Mouse (Mus musculus): ENCODE measurements around the gene Zfp941. TPM values are rescaled to one million over a fixed set of nuclear protein-coding genes. Genes with fewer than 3 reads are reported as not detected.

Gene Zfp941
- polyA plus RNA-seq, 1 experiment from 2014 or later: 0.96 TPM

DNA sequence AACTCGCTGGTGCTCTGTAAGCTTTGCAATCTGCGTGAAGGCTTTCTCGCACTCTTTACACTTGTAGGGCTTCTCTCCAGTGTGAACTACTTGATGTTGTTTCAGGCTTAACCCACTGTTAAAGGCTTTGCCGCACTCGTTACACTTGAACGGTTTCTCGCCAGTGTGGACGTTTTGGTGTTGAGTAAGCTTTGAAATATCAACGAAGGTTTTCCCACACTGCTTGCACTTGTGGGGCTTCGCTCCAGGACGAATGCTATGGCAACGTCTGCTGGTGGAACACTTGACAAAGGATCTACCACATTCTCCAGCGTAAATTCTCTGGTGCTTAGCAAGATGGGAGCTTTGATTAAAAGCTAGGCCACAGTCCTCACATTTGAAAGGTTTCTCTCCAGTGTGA lies 10.3 kb downstream of the Zfp941 start:
- Histone ChIP-seq H3K9me3 (replicated peaks) (no peaks in the 10 kb centered on the region), H3K4me3 (no peak overlapping the region), H3K27ac (ENCODE audit: poor library complexity, severe bottlenecking) (no peak overlapping the region), H3K27me3 (replicated peaks) (no peaks in the 10 kb centered on the region), H3K4me2 (no peak overlapping the region), H3K36me3 (peaks cover 9% of the 10 kb centered on the region), H3K9ac (no peak overlapping the region), H3K4me1 (replicated peaks) (no peaks in the 10 kb centered on the region)
- no peak for ATAC-seq (ENCODE audit: insufficient number of reproducible peaks, low FRiP score)
- WGBS: 88% methylated on average over 13 of the region's 13 CpGs

DNA sequence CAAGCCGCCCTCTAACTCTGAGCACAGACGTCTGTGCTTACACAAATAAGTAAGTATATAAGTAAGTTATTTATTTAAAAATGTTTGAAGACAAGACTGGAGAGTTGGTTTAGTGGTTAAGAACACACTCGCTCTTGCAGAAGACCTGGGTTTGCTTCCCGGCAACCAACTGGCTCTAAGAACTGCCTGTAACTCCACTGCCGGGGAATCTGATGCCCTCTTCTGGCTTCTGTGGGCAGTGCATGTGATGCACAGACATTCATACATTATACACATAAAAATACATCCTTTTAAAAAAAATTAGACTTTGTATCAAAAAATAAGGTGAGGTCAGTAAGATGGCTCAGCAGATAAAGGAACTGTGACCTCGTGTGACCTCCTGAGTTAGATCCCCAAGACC lies 11.5 kb downstream of the Zfp941 start:
- no peak for ATAC-seq (ENCODE audit: insufficient number of reproducible peaks, low FRiP score)
- WGBS: 88% methylated on average over 6 of the region's 6 CpGs
- Histone ChIP-seq H3K27me3 (replicated peaks) (no peaks in the 10 kb centered on the region), H3K9ac (no peak overlapping the region), H3K4me3 (no peak overlapping the region), H3K36me3 (peaks cover 9% of the 10 kb centered on the region), H3K4me2 (no peak overlapping the region), H3K9me3 (replicated peaks) (no peaks in the 10 kb centered on the region), H3K27ac (ENCODE audit: poor library complexity, severe bottlenecking) (no peak overlapping the region), H3K4me1 (replicated peaks) (no peaks in the 10 kb centered on the region)

DNA sequence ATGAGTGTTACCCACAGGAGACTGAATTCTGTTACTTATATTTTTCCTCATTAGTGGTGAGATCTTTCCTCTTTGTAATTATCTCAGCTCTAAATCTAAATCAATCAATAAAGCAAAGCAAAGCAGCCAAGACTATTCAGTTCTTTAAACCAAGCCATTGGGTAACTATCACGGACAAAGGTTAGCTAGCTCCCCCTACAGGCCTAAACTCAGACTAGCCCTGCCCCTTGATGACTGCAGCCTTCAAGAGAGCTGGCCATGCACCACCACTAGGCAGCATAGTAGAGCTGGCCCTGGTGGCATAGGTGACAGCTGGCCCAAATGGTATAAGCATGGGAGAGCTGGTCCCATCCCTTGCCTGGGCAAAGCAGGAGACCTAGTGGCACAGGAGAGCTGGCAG lies 16.3 kb downstream of the Zfp941 start:
- no peaks in the 10 kb centered on the region for H3K36me3 ChIP-seq
- no peaks in the 10 kb centered on the region for H3K9me3 ChIP-seq (replicated peaks)
- no peak overlapping the region for H3K4me2 ChIP-seq
- no peak for ATAC-seq (ENCODE audit: insufficient number of reproducible peaks, low FRiP score)
- no peak overlapping the region for H3K27ac ChIP-seq (ENCODE audit: poor library complexity, severe bottlenecking)
- no peaks in the 10 kb centered on the region for H3K4me1 ChIP-seq (replicated peaks)
- 12% methylated on average over 1 of the region's 1 CpGs for WGBS
- H3K27me3 ChIP-seq (replicated peaks): no peaks in the 10 kb centered on the region
- no peak overlapping the region for H3K9ac ChIP-seq
- H3K4me3 ChIP-seq: no peak overlapping the region

DNA sequence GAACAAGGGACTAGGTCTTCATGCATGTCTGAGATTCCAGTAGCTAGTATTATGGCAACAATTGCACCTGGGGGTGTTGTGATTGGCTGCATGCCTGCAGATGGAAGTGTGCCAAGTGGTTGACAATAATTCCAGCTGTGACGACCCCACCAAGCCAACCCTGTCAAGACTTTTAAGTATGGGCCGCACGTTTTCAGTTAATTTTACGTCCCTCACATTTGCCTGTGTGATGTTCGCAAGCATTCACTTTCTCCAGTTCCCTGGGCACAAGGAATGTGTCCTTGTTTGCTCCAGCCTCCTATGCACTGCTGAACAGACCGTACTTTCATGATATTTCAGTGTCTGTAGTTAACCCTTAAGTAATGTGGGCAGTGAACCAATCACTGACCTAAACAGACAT lies 19.3 kb downstream of the Zfp941 start:
- Histone ChIP-seq H3K27ac (ENCODE audit: poor library complexity, severe bottlenecking) (no peak overlapping the region), H3K27me3 (replicated peaks) (no peaks in the 10 kb centered on the region), H3K4me3 (no peak overlapping the region), H3K4me2 (no peak overlapping the region), H3K36me3 (no peaks in the 10 kb centered on the region), H3K4me1 (replicated peaks) (no peaks in the 10 kb centered on the region), H3K9me3 (replicated peaks) (no peaks in the 10 kb centered on the region), H3K9ac (no peak overlapping the region)
- 72% methylated on average over 6 of the region's 6 CpGs for WGBS
- ATAC-seq (ENCODE audit: insufficient number of reproducible peaks, low FRiP score): no peak

DNA sequence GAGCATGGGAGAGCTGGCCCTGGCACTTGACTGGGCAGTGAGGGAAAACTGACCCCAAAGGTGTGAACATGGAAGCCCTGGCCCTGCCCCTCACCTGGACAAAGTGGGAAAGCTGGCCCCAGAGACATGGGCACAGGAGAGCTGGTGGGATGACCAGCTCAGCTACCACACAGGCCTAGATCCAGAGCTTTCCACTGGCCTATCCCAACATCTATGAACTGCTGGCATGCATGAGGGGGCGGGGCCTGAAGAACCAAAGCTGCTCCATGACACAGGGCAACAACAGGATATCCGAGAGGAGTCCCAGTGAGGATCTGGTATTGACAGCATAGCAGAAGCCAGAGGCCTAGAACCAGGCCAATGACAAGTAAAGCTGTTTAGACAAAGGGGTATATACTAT lies 23.8 kb downstream of the Zfp941 start:
- Histone ChIP-seq H3K9me3 (replicated peaks) (no peaks in the 10 kb centered on the region), H3K4me3 (no peak overlapping the region), H3K27me3 (replicated peaks) (no peaks in the 10 kb centered on the region), H3K4me2 (no peak overlapping the region), H3K27ac (ENCODE audit: poor library complexity, severe bottlenecking) (no peak overlapping the region), H3K36me3 (no peaks in the 10 kb centered on the region), H3K9ac (no peak overlapping the region), H3K4me1 (replicated peaks) (no peaks in the 10 kb centered on the region)
- ATAC-seq (ENCODE audit: insufficient number of reproducible peaks, low FRiP score): no peak
- 64% methylated on average over 2 of the region's 2 CpGs for WGBS

DNA sequence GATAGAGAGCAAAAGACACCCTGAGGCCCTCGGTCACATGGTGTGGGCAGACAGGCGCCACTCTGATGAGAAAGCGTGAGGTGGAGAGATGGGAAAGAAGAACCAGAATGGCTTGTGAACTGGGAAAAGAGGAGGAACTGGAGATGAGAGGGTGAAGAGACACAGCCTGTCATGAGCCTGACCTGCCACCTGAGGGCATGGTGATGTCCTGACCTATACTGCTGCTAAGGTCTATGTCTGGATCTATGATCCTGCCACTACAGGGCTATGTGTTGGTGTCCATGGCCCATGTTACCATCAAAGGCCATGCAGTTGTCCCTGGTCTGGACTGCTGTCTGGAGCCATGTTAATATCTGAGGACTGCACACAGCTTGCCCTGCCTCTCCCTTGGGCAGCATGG lies 24.4 kb downstream of the Zfp941 start:
- no peak overlapping the region for H3K27ac ChIP-seq (ENCODE audit: poor library complexity, severe bottlenecking)
- H3K27me3 ChIP-seq (replicated peaks): no peaks in the 10 kb centered on the region
- no peak overlapping the region for H3K9ac ChIP-seq
- no peaks in the 10 kb centered on the region for H3K4me1 ChIP-seq (replicated peaks)
- no peaks in the 10 kb centered on the region for H3K9me3 ChIP-seq (replicated peaks)
- H3K36me3 ChIP-seq: no peaks in the 10 kb centered on the region
- H3K4me3 ChIP-seq: no peak overlapping the region
- H3K4me2 ChIP-seq: no peak overlapping the region
- 72% methylated on average over 3 of the region's 3 CpGs for WGBS
- no peak for ATAC-seq (ENCODE audit: insufficient number of reproducible peaks, low FRiP score)

DNA sequence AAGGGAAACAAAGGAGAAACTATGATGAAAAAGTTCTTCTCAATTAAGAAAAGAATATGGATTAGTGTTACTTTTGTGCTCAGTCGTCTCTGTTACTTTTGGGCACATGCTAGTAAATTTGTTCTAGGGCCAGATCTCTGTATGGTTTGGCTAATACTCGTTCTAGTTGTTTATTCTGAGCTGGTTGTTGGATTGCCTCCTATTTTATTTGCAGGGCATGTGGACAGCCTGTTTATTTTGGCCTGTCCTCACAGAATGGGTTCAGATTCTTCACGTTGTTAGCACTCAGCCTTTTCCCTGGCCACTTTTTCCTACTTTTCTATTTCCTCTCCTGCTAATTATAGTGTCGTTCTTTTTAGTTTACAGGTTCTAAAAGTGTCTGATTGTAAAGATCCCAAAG lies 28.4 kb downstream of the Zfp941 start:
- no peaks in the 10 kb centered on the region for H3K36me3 ChIP-seq
- ATAC-seq (ENCODE audit: insufficient number of reproducible peaks, low FRiP score): no peak

DNA sequence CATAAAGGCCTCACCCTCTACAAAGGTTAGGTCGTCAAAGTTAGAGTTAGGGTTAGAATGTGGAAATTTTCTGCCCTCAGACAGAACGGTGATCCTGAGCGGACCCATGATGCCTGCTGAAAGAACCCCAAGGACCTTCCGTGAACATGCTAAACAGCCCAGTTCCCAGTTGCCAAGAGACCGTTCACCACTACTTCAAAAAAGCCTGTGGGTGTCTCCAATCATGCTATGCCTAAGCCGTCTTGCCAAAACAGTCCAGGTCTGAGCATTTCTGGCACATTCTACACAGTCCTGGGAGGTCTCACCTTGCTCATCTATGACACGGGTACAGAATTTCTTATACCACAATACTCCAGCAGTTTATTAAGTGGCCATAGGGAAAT lies 33.9 kb downstream of the Zfp941 start:
- 81% methylated on average over 7 of the region's 7 CpGs for WGBS
- no peaks in the 10 kb centered on the region for H3K4me1 ChIP-seq (replicated peaks)
- no peak overlapping the region for H3K27ac ChIP-seq (ENCODE audit: poor library complexity, severe bottlenecking)
- no peaks in the 10 kb centered on the region; the same call in 1 of the 2 replicates for H3K9me3 ChIP-seq (replicated peaks)
- H3K4me2 ChIP-seq: no peak overlapping the region
- H3K36me3 ChIP-seq: no peaks in the 10 kb centered on the region
- H3K4me3 ChIP-seq: no peak overlapping the region
- no peaks in the 10 kb centered on the region for H3K27me3 ChIP-seq (replicated peaks)
- H3K9ac ChIP-seq: no peak overlapping the region
- no peak for ATAC-seq (ENCODE audit: insufficient number of reproducible peaks, low FRiP score)

More for the DNA sequence above, 28.4 kb downstream of the Zfp941 start:
- no peak overlapping the region for H3K9ac ChIP-seq
- no peak overlapping the region for H3K4me2 ChIP-seq
- no peaks in the 10 kb centered on the region for H3K27me3 ChIP-seq (replicated peaks)
- whole genome bisulfite sequencing: 60% methylated on average over 4 of the region's 4 CpGs
- no peak overlapping the region for H3K27ac ChIP-seq (ENCODE audit: poor library complexity, severe bottlenecking)
- no peaks in the 10 kb centered on the region for H3K4me1 ChIP-seq (replicated peaks)
- no peak overlapping the region for H3K4me3 ChIP-seq
- no peaks in the 10 kb centered on the region; the same call in 1 of the 2 replicates for H3K9me3 ChIP-seq (replicated peaks)

DNA sequence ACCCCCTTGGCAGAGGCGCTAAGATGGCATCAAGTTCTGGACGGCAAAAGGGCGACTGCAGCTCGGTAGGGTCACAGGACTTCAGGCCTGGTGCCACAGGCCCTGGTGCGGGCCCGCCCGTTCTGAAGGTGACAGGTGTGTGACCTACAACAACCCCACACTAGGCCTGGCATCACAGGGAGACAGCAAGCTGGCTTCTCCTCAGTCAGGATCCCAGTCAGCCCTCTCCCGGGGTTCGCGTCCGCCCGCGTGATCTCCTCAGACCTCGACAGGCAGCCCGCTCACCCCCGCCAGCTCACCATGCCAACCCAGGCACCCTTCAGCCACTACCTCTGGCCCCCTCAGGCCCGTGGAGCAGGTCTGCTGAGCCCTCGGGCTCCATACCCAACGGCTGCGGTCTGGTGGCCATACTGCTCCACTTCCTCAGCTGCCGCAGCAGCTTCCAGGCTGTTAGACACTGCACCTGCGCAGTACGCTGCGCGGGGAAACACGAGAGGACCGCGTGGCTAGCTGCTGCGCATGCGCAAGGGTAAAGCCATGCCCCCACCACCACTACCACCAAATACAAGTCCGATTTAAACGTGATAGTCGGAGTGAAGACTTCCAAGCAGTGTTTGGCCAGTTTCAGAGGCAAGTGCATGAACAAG lies 34.4 kb downstream of the Zfp941 start, which contains the start of gene Syce1:
Gene Syce1 (minus strand): TSS at position 447 of the 647 bp plus-strand sequence.
- H3K27me3 ChIP-seq (replicated peaks): no peaks in the 10 kb centered on the region
- H3K27ac ChIP-seq (ENCODE audit: poor library complexity, severe bottlenecking): no peak within 1 kb of the TSS
- H3K4me1 ChIP-seq (replicated peaks): no peaks in the 10 kb centered on the region
- no peak within 1 kb of the TSS for H3K9ac ChIP-seq
- H3K4me3 ChIP-seq: no peak within 1 kb of the TSS
- ATAC-seq (ENCODE audit: insufficient number of reproducible peaks, low FRiP score): no peak
- H3K36me3 ChIP-seq: no peaks in the 10 kb centered on the region
- WGBS: 69% methylated on average over 33 of the region's 33 CpGs
- H3K4me2 ChIP-seq: no peak within 1 kb of the TSS
- no peaks in the 10 kb centered on the region; the same call in 1 of the 2 replicates for H3K9me3 ChIP-seq (replicated peaks)

DNA sequence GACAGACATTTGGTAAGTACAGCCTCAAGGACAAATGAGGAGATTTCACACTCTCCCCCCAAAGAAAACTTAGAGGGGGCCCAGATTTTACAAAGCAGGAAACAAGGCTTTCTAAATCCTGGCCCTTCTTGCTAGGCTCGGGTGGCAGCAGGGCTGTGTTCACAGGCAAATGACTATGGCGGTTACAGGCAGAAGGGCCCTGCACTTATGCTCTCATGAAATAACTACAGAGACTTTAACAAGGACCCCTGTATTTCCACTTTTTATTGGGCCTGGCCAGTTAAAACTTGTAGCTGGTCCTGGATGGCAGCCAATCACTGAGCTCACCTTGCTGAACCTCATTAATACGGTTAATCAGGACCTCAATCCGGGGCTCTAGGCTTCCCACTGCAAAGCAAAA lies 41.4 kb downstream of the Zfp941 start:
- H3K9me3 ChIP-seq (replicated peaks): no peaks in the 10 kb centered on the region
- H3K4me1 ChIP-seq (replicated peaks): no peaks in the 10 kb centered on the region
- 71% methylated on average over 4 of the region's 4 CpGs for WGBS
- ATAC-seq (ENCODE audit: insufficient number of reproducible peaks, low FRiP score): no peak
- H3K27me3 ChIP-seq (replicated peaks): no peaks in the 10 kb centered on the region
- H3K27ac ChIP-seq (ENCODE audit: poor library complexity, severe bottlenecking): no peak overlapping the region
- no peak overlapping the region for H3K4me3 ChIP-seq
- H3K9ac ChIP-seq: no peak overlapping the region
- no peak overlapping the region for H3K4me2 ChIP-seq
- H3K36me3 ChIP-seq: no peaks in the 10 kb centered on the region

DNA sequence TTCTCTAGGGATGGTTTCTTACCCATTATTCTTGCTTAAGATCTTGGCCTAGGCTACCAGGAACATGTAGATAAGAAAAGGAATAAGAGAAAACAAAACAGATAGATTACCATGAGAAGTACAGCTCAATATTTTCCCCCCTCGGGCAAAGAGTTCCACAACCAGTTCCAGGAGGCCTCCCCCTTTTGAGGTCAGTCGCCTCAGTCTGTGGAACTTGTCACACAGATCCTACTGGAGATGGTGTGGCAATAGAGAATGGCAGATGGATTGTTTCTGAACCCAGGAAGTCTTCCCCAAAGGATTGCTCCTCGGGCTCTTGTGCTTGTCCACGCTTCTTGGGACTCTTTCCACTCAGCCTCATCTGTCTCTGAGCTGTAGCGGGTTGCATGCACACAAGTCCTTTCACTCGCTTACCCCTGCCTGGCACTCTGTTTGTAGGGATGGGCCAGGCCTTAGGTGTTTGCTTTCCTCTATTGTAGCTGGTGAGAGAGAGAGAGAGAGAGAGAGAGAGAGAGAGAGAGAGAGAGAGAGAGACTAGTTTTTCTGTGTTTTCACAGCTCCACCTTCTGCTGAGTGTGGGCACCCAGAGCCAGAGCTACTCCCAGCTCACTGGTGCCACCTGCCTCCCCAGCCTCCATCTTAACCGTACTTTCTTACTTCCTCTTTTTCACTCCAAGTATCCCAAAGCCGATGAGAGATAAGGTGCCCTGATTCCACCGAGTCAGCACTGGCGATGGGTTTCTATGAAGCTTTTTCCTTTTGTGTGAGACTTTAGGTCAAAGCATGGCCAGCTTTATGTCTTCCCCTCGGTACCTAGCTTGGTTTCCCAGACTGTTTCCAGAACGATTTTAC lies 55.9 kb downstream of the Zfp941 start:
- Histone ChIP-seq H3K36me3 (no peaks in the 10 kb centered on the region), H3K27me3 (replicated peaks) (no peaks in the 10 kb centered on the region), H3K27ac (ENCODE audit: poor library complexity, severe bottlenecking) (no peak overlapping the region), H3K4me2 (no peak overlapping the region), H3K4me1 (replicated peaks) (no peaks in the 10 kb centered on the region), H3K9ac (no peak overlapping the region), H3K9me3 (replicated peaks) (no peaks in the 10 kb centered on the region), H3K4me3 (no peak overlapping the region)
- 63% methylated on average over 12 of the region's 12 CpGs for WGBS
- ATAC-seq (ENCODE audit: insufficient number of reproducible peaks, low FRiP score): no peak
